Mouse (Mus musculus): ENCODE measurements at regions not wholly inside any gene's neighbourhood (a gene's known extent, or its start where the extent isn't known, plus 50 kb on each side); places are given as distances from the start of the nearest gene placed in this dataset.
"Not testable (repeated sequence)": the region's sequence is repeated elsewhere in the genome, so short reads cannot be mapped to it uniquely, and the experiment has no call there.

DNA sequence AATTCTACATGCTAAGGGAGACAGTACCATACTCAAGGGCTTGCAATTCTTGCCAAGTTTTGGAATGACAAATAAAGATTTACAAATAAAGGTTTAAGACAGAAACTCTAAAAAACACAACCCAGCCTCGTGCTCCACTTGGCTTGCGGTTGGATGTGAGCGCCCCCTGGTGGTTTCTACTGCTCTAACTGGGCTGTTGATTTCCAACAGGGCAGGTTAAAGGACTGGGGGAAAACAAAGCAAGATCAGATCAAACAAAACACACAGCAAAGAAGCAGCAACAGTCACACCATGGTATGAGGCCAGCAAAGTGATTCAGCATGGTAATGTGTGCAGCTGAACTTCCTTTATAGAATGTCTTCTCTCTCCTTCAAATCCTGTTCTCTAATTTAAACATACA, 339.2 kb downstream of the Adam3 start:
- peak; percentile 47 for DNase-seq (ENCODE audit: extremely low read depth, insufficient read length, low spot score)

- DNase-seq (ENCODE audit: extremely low read depth, insufficient read length, low spot score): no peak
Observed at GRCm38 (mm10) chr8:24383963-24384435, 341.7 kb downstream of the Adam3 start.

DNA sequence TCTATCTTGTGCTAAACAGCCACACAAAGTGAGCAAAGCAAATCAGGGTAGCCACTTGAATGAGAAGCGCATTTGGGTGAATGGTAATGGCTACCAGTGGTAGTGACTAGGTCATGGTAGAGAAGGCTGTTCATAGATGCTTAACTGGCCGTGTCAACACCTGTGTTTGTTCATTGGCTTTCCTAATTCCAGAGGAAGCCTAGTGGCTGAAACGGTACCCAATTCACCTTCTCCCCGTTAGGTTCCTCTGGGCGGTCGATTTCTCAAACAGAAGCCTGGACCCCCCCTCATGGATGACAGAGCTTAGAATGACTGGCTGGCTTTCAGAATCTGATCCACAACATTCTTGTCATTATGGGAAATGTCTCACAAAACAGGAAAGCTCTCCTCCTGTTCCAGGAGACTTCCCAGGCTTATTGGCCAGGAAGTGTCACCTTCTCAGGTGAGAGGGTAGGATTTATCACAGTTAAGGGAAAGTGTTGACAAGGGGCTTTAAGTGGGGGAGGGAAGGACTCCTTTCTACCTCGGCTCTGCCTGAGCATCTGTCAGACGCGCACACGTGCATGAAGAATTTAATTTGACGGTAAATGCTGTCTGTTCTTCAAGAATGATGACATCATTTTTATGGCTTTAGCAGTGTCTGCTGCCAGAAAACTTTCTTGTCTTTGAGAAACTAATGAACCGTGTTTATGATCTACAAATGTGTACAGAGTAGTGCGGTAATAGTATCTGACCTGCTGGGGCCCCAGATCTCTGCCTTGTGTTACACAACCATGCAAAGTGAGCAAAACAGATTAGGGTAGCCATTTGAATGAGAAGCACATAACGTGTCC, 342.3 kb downstream of the Adam3 start:
- no peak for DNase-seq (ENCODE audit: extremely low read depth, insufficient read length, low spot score)

- DNase-seq (ENCODE audit: extremely low read depth, insufficient read length, low spot score): no peak
Observed at GRCm38 (mm10) chr8:24381666-24382253, 343.9 kb downstream of the Adam3 start.

- no peak for DNase-seq (ENCODE audit: extremely low read depth, insufficient read length, low spot score)
Observed at GRCm38 (mm10) chr8:24378070-24378469, 347.6 kb downstream of the Adam3 start.

GRCm38 (mm10) chr8:24376846-24377245, 348.8 kb downstream of the Adam3 start:
- DNase-seq (ENCODE audit: extremely low read depth, insufficient read length, low spot score): not testable (repeated sequence)

GRCm38 (mm10) chr8:24374503-24374902, 351.1 kb downstream of the Adam3 start:
- no peak for DNase-seq (ENCODE audit: extremely low read depth, insufficient read length, low spot score)

DNA sequence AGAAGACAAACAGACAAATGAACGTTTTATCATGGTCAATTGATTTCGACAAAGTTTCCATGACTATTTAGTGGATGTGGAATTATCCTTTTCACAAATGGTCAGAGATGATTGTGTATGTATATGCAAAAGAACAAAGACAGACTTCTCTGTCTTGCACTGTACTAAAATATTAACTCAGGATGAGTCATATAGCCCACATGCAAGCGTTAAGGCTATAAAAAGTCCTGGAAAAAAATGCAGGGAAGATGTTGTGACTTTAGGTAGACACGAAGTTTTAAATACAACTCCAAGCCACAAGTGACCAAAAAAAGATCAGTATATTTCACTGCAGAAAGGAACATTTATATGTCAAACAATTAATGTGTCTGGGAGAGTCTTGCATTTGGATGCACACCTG, 353.6 kb downstream of the Adam3 start:
- no peak for DNase-seq (ENCODE audit: extremely low read depth, insufficient read length, low spot score)

GRCm38 (mm10) chr8:24366000-24366399, 359.7 kb downstream of the Adam3 start:
- no peak for DNase-seq (ENCODE audit: extremely low read depth, insufficient read length, low spot score)

DNA sequence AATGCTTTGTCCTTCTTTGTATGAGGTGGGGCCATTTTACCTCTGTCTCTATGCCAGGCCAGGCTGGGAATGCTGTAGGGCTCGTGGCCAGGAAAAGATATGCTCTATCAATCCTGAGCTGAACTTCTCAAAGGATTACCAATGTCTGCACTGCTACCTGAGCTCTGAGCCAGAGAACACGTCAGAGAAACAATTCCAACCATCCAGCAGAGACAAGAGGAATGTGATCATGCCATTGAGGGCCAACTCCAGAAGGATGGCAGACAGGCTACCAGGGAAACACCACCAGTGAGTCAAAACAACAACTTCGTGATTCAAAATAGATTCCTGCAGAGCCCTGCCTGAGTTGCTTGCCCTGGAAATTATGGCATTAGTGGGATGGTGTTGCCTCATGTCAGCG, 361.0 kb downstream of the Adam3 start:
- DNase-seq (ENCODE audit: extremely low read depth, insufficient read length, low spot score): no peak

GRCm38 (mm10) chr8:24359022-24359600, 366.5 kb downstream of the Adam3 start:
- no peak for DNase-seq (ENCODE audit: extremely low read depth, insufficient read length, low spot score)

GRCm38 (mm10) chr8:24355146-24355545, 370.5 kb downstream of the Adam3 start:
- DNase-seq (ENCODE audit: extremely low read depth, insufficient read length, low spot score): no peak

GRCm38 (mm10) chr8:24353842-24354241, 371.8 kb downstream of the Adam3 start:
- no peak for DNase-seq (ENCODE audit: extremely low read depth, insufficient read length, low spot score)

DNA sequence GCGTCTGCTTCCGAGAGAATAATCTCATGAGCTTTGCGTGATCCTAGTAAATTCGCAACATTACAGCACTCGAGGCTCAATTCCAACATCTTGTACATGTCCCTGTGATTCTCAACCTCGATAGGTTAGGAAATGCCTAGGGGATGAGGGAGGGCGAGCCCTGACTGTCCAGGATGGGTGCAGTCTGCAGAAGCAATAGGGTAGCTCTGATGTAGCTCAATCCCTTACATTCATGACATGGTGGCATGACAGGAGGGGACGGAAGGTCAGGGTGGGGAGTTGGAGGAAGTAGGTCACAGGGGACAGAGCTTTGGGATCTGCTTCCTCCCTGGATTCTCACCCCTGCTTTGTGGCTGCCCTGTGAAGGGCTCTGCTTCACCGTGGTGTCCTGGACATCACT, 373.3 kb downstream of the Adam3 start:
- no peak for DNase-seq (ENCODE audit: extremely low read depth, insufficient read length, low spot score)

- DNase-seq (ENCODE audit: extremely low read depth, insufficient read length, low spot score): no peak
Observed at GRCm38 (mm10) chr8:24351760-24352159, 373.9 kb downstream of the Adam3 start.

GRCm38 (mm10) chr8:24346390-24347113, 379.1 kb downstream of the Adam3 start:
- DNase-seq (ENCODE audit: extremely low read depth, insufficient read length, low spot score): no peak

DNA sequence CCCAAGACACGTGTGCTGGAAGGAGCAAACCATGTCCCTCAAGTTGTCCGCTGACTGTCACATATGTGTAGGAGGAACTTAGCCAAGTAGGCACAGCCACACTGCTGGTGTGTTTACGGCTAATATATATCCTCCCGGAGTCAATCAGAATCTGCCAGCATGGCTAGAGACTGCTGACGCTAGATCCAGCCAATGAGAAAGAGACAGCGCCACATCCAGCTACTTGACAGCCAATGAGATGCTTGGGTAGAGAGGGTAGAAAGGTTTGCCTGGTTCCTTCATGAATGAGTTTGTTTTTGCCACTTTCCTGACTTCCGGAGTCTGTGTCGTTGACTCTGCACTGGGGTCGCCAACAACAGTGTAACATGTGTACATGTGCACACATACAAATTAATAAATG, 387.0 kb downstream of the Adam3 start:
- no peak for DNase-seq (ENCODE audit: extremely low read depth, insufficient read length, low spot score)

GRCm38 (mm10) chr8:24337635-24338034, 388.0 kb downstream of the Adam3 start:
- DNase-seq (ENCODE audit: extremely low read depth, insufficient read length, low spot score): peak; percentile 5

- DNase-seq (ENCODE audit: extremely low read depth, insufficient read length, low spot score): no peak
Observed at GRCm38 (mm10) chr8:24335709-24336108, 389.9 kb downstream of the Adam3 start.

DNA sequence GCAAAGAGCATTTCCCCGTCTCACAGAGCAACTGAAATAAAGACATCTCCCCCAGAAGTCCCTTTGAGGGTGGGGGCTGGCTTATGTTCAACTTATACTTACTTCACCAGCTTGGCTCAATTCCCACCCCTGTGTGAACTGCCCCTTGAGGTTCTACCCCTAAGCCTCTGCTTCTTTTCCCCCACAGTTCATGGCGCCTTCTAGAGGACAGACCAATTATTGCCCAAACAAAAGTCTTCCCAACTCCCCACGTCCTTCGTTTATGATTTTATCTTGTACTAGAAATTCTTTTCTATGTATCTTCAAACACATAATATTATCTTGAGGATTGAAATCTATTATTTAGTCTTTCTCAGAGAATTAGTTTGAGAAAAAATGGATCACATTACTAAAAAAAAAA, 391.9 kb downstream of the Adam3 start:
- no peak for DNase-seq (ENCODE audit: extremely low read depth, insufficient read length, low spot score)

- DNase-seq (ENCODE audit: extremely low read depth, insufficient read length, low spot score): no peak
Observed at GRCm38 (mm10) chr8:24310893-24311292, 414.8 kb downstream of the Adam3 start.

Data from 3134 (cell line).